Mouse (Mus musculus): ENCODE results near the gene Dmrtb1. TPM values are rescaled to one million over a fixed set of nuclear protein-coding genes. Genes with fewer than 3 reads are reported as not detected.

Gene Dmrtb1
- polyA plus RNA-seq, 1 experiment from 2014 or later: not detected

GRCm38 (mm10) chr4:107706884-107707283 is 22.9 kb upstream of the Dmrtb1 start:
- 64% methylated on average over 4 of the region's 4 CpGs for WGBS
- TF ChIP-seq CTCF (IDR thresholded peaks at IDR 0.05; ENCODE audit: low read depth): no peak
- TF ChIP-seq EP300 (optimal IDR thresholded peaks at IDR 0.05): no peak
- H3K27me3 ChIP-seq (ENCODE audit: control insufficient read depth, insufficient read depth, low read length): no peaks in the 10 kb centered on the region
- no peak overlapping the region for H3K4me2 ChIP-seq (replicated peaks; ENCODE audit: low read depth)
- no peak overlapping the region for H3K4me3 ChIP-seq (ENCODE audit: low read depth, low read length)
- H3K27ac ChIP-seq (replicated peaks): no peak overlapping the region
- no peak overlapping the region for H3K9ac ChIP-seq (ENCODE audit: low read length)
- no peaks in the 10 kb centered on the region for H3K4me1 ChIP-seq (replicated peaks; ENCODE audit: control insufficient read depth, insufficient read depth)
- no peaks in the 10 kb centered on the region for H3K36me3 ChIP-seq (ENCODE audit: control insufficient read depth, insufficient read depth, low read length)
- no peaks in the 10 kb centered on the region for H3K9me3 ChIP-seq (ENCODE audit: control insufficient read depth, low read length)
- DNase-seq (ENCODE audit: low spot score) (no peak), ATAC-seq (ENCODE audit: low FRiP score, low TSS enrichment) (no peak)

GRCm38 (mm10) chr4:107704185-107704584 is 20.2 kb upstream of the Dmrtb1 start:
- Histone ChIP-seq H3K4me1 (replicated peaks; ENCODE audit: control insufficient read depth, insufficient read depth) (no peaks in the 10 kb centered on the region), H3K9me3 (ENCODE audit: control insufficient read depth, low read length) (no peaks in the 10 kb centered on the region), H3K27me3 (ENCODE audit: control insufficient read depth, insufficient read depth, low read length) (no peaks in the 10 kb centered on the region), H3K9ac (ENCODE audit: low read length) (no peak overlapping the region), H3K4me2 (replicated peaks; ENCODE audit: low read depth) (no peak overlapping the region), H3K36me3 (ENCODE audit: control insufficient read depth, insufficient read depth, low read length) (no peaks in the 10 kb centered on the region), H3K4me3 (ENCODE audit: low read depth, low read length) (no peak overlapping the region), H3K27ac (replicated peaks) (no peak overlapping the region)
- WGBS: 95% methylated on average over 1 of the region's 1 CpGs
- ATAC-seq (ENCODE audit: low FRiP score, low TSS enrichment): no peak
- no peak for DNase-seq (ENCODE audit: low spot score)
- peak; percentile 65 for TF ChIP-seq CTCF (IDR thresholded peaks at IDR 0.05; ENCODE audit: low read depth)
- no peak for TF ChIP-seq EP300 (optimal IDR thresholded peaks at IDR 0.05)

- H3K27me3 ChIP-seq (ENCODE audit: control insufficient read depth, insufficient read depth, low read length): no peaks in the 10 kb centered on the region
- no peak overlapping the region for H3K4me3 ChIP-seq (ENCODE audit: low read depth, low read length)
- ATAC-seq (ENCODE audit: low FRiP score, low TSS enrichment) (no peak), DNase-seq (ENCODE audit: low spot score) (no peak)
- no peak overlapping the region for H3K27ac ChIP-seq (replicated peaks)
- no peaks in the 10 kb centered on the region for H3K9me3 ChIP-seq (ENCODE audit: control insufficient read depth, low read length)
- no peak overlapping the region for H3K9ac ChIP-seq (ENCODE audit: low read length)
- WGBS: 69% methylated on average over 11 of the region's 11 CpGs
- TF ChIP-seq EP300 (optimal IDR thresholded peaks at IDR 0.05) (no peak), CTCF (IDR thresholded peaks at IDR 0.05; ENCODE audit: low read depth) (no peak)
- no peaks in the 10 kb centered on the region for H3K36me3 ChIP-seq (ENCODE audit: control insufficient read depth, insufficient read depth, low read length)
- no peaks in the 10 kb centered on the region for H3K4me1 ChIP-seq (replicated peaks; ENCODE audit: control insufficient read depth, insufficient read depth)
- H3K4me2 ChIP-seq (replicated peaks; ENCODE audit: low read depth): no peak overlapping the region
Observed at GRCm38 (mm10) chr4:107701679-107702078, 17.6 kb upstream of the Dmrtb1 start.

GRCm38 (mm10) chr4:107701116-107701515 is 17.1 kb upstream of the Dmrtb1 start:
- DNase-seq (ENCODE audit: low spot score) (peak; percentile 44), ATAC-seq (ENCODE audit: low FRiP score, low TSS enrichment) (no peak)
- Histone ChIP-seq H3K9me3 (ENCODE audit: control insufficient read depth, low read length) (no peaks in the 10 kb centered on the region), H3K4me3 (ENCODE audit: low read depth, low read length) (no peak overlapping the region), H3K27me3 (ENCODE audit: control insufficient read depth, insufficient read depth, low read length) (no peaks in the 10 kb centered on the region), H3K27ac (replicated peaks) (no peak overlapping the region), H3K36me3 (ENCODE audit: control insufficient read depth, insufficient read depth, low read length) (no peaks in the 10 kb centered on the region), H3K4me2 (replicated peaks; ENCODE audit: low read depth) (no peak overlapping the region), H3K4me1 (replicated peaks; ENCODE audit: control insufficient read depth, insufficient read depth) (no peaks in the 10 kb centered on the region), H3K9ac (ENCODE audit: low read length) (no peak overlapping the region)
- TF ChIP-seq CTCF (IDR thresholded peaks at IDR 0.05; ENCODE audit: low read depth) (peak; percentile 73), EP300 (optimal IDR thresholded peaks at IDR 0.05) (no peak)
- WGBS: 35% methylated on average over 11 of the region's 11 CpGs

- no peaks in the 10 kb centered on the region for H3K36me3 ChIP-seq (ENCODE audit: control insufficient read depth, insufficient read depth, low read length)
- ATAC-seq (ENCODE audit: low FRiP score, low TSS enrichment): no peak
Observed at GRCm38 (mm10) chr4:107699271-107699670, 15.2 kb upstream of the Dmrtb1 start.

GRCm38 (mm10) chr4:107693816-107694215 is 9.8 kb upstream of the Dmrtb1 start:
- H3K4me3 ChIP-seq (ENCODE audit: low read depth, low read length): no peak overlapping the region
- no peak overlapping the region for H3K9ac ChIP-seq (ENCODE audit: low read length)
- no peak for DNase-seq (ENCODE audit: low spot score)
- WGBS: 50% methylated on average over 5 of the region's 5 CpGs
- H3K9me3 ChIP-seq (ENCODE audit: control insufficient read depth, low read length): no peaks in the 10 kb centered on the region
- H3K4me2 ChIP-seq (replicated peaks; ENCODE audit: low read depth): no peak overlapping the region
- H3K4me1 ChIP-seq (replicated peaks; ENCODE audit: control insufficient read depth, insufficient read depth): no peaks in the 10 kb centered on the region
- no peak for ATAC-seq (ENCODE audit: low FRiP score, low TSS enrichment)
- no peak overlapping the region for H3K27ac ChIP-seq (replicated peaks)
- no peaks in the 10 kb centered on the region for H3K36me3 ChIP-seq (ENCODE audit: control insufficient read depth, insufficient read depth, low read length)
- H3K27me3 ChIP-seq (ENCODE audit: control insufficient read depth, insufficient read depth, low read length): no peaks in the 10 kb centered on the region
- TF ChIP-seq CTCF (IDR thresholded peaks at IDR 0.05; ENCODE audit: low read depth): no peak
- no peak for TF ChIP-seq EP300 (optimal IDR thresholded peaks at IDR 0.05)

More at GRCm38 (mm10) chr4:107699271-107699670, 15.2 kb upstream of the Dmrtb1 start:
- no peak overlapping the region for H3K9ac ChIP-seq (ENCODE audit: low read length)
- H3K27ac ChIP-seq (replicated peaks): no peak overlapping the region
- no peaks in the 10 kb centered on the region for H3K9me3 ChIP-seq (ENCODE audit: control insufficient read depth, low read length)
- H3K27me3 ChIP-seq (ENCODE audit: control insufficient read depth, insufficient read depth, low read length): no peaks in the 10 kb centered on the region
- H3K4me1 ChIP-seq (replicated peaks; ENCODE audit: control insufficient read depth, insufficient read depth): no peaks in the 10 kb centered on the region
- DNase-seq (ENCODE audit: low spot score): no peak
- no peak overlapping the region for H3K4me3 ChIP-seq (ENCODE audit: low read depth, low read length)
- no peak for TF ChIP-seq CTCF (IDR thresholded peaks at IDR 0.05; ENCODE audit: low read depth)
- TF ChIP-seq EP300 (optimal IDR thresholded peaks at IDR 0.05): no peak
- H3K4me2 ChIP-seq (replicated peaks; ENCODE audit: low read depth): no peak overlapping the region
- 77% methylated on average over 9 of the region's 9 CpGs for WGBS
